Mouse (Mus musculus): Measurements from ENCODE around the gene Pus10.

DNA sequence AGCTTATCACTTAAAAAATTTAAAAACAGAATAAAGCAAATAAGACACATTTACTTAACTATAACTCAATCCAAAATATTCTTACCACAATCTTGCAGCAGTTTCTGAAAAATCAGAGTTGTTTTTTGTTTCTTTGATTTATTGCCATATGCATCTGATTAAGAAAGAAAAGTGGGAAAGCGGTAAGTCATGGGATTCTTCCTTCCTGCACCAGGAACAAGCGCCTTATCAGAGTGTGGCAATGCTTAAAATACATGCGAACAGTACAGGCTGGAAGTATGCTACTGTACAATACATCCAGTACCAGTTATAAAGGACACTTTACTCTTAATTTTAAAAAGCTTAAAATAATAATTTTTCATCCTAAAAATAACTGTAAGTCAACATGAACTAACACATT is 78.9 kb downstream of the Pus10 start:
- no peak for TF ChIP-seq CTCF (IDR thresholded peaks at IDR 0.05; ENCODE audit: extremely low read depth, insufficient read depth, insufficient read length, insufficient replicate concordance)
- no peak for TF ChIP-seq POLR2A (IDR thresholded peaks at IDR 0.05; ENCODE audit: low read depth, low read length)

Measured in spleen, adult 2 months (tissue).